Mouse (Mus musculus): Measurements from ENCODE around the gene Yap1.

GRCm38 (mm10) chr9:7914925-7915324, 89.5 kb downstream of the Yap1 start:
- no peak for TF ChIP-seq POLR2A (IDR thresholded peaks at IDR 0.05; ENCODE audit: low read depth, low read length)
- no peak for TF ChIP-seq CTCF (IDR thresholded peaks at IDR 0.05; ENCODE audit: borderline replicate concordance, insufficient read depth, low read length)

Measured in embryonic fibroblast, embryonic 13.5 days (primary cell).